Mouse (Mus musculus): ENCODE measurements around the gene Snhg11. TPM values are rescaled to one million over a fixed set of nuclear protein-coding genes. Genes with fewer than 3 reads are reported as not detected.
A peak's percentile ranks its signal among the peaks of the same experiment; 100 is the strongest.

The Snhg11 gene
- polyA plus RNA-seq, 1 experiment from 2014 or later, result 732 TPM

GRCm38 (mm10) chr2:158410022-158411014 is 34.9 kb downstream of the Snhg11 start:
- 3% methylated on average over 45 of the region's 67 CpGs for WGBS

GRCm38 (mm10) chr2:158413240-158413639 is 37.8 kb downstream of the Snhg11 start:
- WGBS, result 89% methylated on average over 2 of the region's 2 CpGs
- Histone ChIP-seq H3K27ac (ENCODE audit: low read length) (no peak overlapping the region), H3K4me3 (ENCODE audit: low read depth, low read length) (no peak overlapping the region), H3K36me3 (ENCODE audit: control insufficient read depth, insufficient read depth, low read length) (no peaks in the 10 kb centered on the region), H3K4me2 (ENCODE audit: low read length) (no peak overlapping the region), H3K4me1 (ENCODE audit: control insufficient read depth, insufficient read depth, low read length) (peaks cover 31% of the 10 kb centered on the region), H3K9me3 (replicated peaks; ENCODE audit: control insufficient read depth, low read length, poor library complexity, severe bottlenecking) (no peaks in the 10 kb centered on the region), H3K9ac (ENCODE audit: low read depth, low read length) (no peak overlapping the region), H3K27me3 (ENCODE audit: control insufficient read depth, insufficient read depth, low read depth, low read length) (no peaks in the 10 kb centered on the region)
- no peak for ATAC-seq

More at GRCm38 (mm10) chr2:158410022-158411014, 34.9 kb downstream of the Snhg11 start:
- H3K9me3 ChIP-seq (replicated peaks; ENCODE audit: control insufficient read depth, low read length, poor library complexity, severe bottlenecking), result no peaks in the 10 kb centered on the region
- peaks cover 31% of the 10 kb centered on the region for H3K4me1 ChIP-seq (ENCODE audit: control insufficient read depth, insufficient read depth, low read length)
- peak overlapping the region; percentile 67 for H3K4me3 ChIP-seq (ENCODE audit: low read depth, low read length)
- no peaks in the 10 kb centered on the region for H3K27me3 ChIP-seq (ENCODE audit: control insufficient read depth, insufficient read depth, low read depth, low read length)
- H3K36me3 ChIP-seq (ENCODE audit: control insufficient read depth, insufficient read depth, low read length), result no peaks in the 10 kb centered on the region
- H3K27ac ChIP-seq (ENCODE audit: low read length), result peak overlapping the region; percentile 92
- peak; percentile 66 for ATAC-seq
- H3K4me2 ChIP-seq (ENCODE audit: low read length), result peak overlapping the region; percentile 93
- peak overlapping the region; percentile 90 for H3K9ac ChIP-seq (ENCODE audit: low read depth, low read length)

GRCm38 (mm10) chr2:158415826-158416225 is 40.4 kb downstream of the Snhg11 start:
- peaks cover 22% of the 10 kb centered on the region for H3K4me1 ChIP-seq (ENCODE audit: control insufficient read depth, insufficient read depth, low read length)
- H3K36me3 ChIP-seq (ENCODE audit: control insufficient read depth, insufficient read depth, low read length), result no peaks in the 10 kb centered on the region
- H3K4me2 ChIP-seq (ENCODE audit: low read length), result no peak overlapping the region
- H3K9me3 ChIP-seq (replicated peaks; ENCODE audit: control insufficient read depth, low read length, poor library complexity, severe bottlenecking), result no peaks in the 10 kb centered on the region
- ATAC-seq, result no peak
- H3K9ac ChIP-seq (ENCODE audit: low read depth, low read length), result no peak overlapping the region
- H3K27ac ChIP-seq (ENCODE audit: low read length), result no peak overlapping the region
- no peak overlapping the region for H3K4me3 ChIP-seq (ENCODE audit: low read depth, low read length)
- H3K27me3 ChIP-seq (ENCODE audit: control insufficient read depth, insufficient read depth, low read depth, low read length), result no peaks in the 10 kb centered on the region
- WGBS, result 84% methylated on average over 1 of the region's 1 CpGs

- Histone ChIP-seq H3K27ac (ENCODE audit: low read length) (no peak overlapping the region), H3K36me3 (ENCODE audit: control insufficient read depth, insufficient read depth, low read length) (no peaks in the 10 kb centered on the region), H3K9me3 (replicated peaks; ENCODE audit: control insufficient read depth, low read length, poor library complexity, severe bottlenecking) (no peaks in the 10 kb centered on the region), H3K4me1 (ENCODE audit: control insufficient read depth, insufficient read depth, low read length) (no peaks in the 10 kb centered on the region; the same call in 1 of the 2 replicates), H3K4me3 (ENCODE audit: low read depth, low read length) (no peak overlapping the region), H3K9ac (ENCODE audit: low read depth, low read length) (no peak overlapping the region), H3K27me3 (ENCODE audit: control insufficient read depth, insufficient read depth, low read depth, low read length) (no peaks in the 10 kb centered on the region), H3K4me2 (ENCODE audit: low read length) (no peak overlapping the region)
- ATAC-seq, result no peak
- WGBS, result 94% methylated on average over 1 of the region's 1 CpGs
Observed at GRCm38 (mm10) chr2:158418663-158419062, 43.2 kb downstream of the Snhg11 start.

Other genes starting within 250 kb of the Snhg11 start
- gene Tgm2, start 229.2 kb upstream of the Snhg11 start, polyA plus RNA-seq (2015; fragmentation: Nextera tagmentation; extraction: Ambion mirVana), result 7.0 and 7.1 TPM in 2 replicates
- gene D630003M21Rik, start 146.4 kb upstream of the Snhg11 start, polyA plus RNA-seq (2015; fragmentation: Nextera tagmentation; extraction: Ambion mirVana), result 1.7 and 1.8 TPM in 2 replicates
- not detected in 2 replicates for gene Bpi, start 117.5 kb upstream of the Snhg11 start, polyA plus RNA-seq (2015; fragmentation: Nextera tagmentation; extraction: Ambion mirVana)
- 2.6 and 4.3 TPM in 2 replicates for gene Lbp, start 69.1 kb upstream of the Snhg11 start, polyA plus RNA-seq (2015; fragmentation: Nextera tagmentation; extraction: Ambion mirVana)
- gene Ralgapb, start 34.2 kb downstream of the Snhg11 start, polyA plus RNA-seq (2015; fragmentation: Nextera tagmentation; extraction: Ambion mirVana), result 19.9 and 25.2 TPM in 2 replicates
- not detected in 2 replicates for gene Adig, start 127.0 kb downstream of the Snhg11 start, polyA plus RNA-seq (2015; fragmentation: Nextera tagmentation; extraction: Ambion mirVana)
- 1.4 and 1.5 TPM in 2 replicates for gene Arhgap40, start 137.2 kb downstream of the Snhg11 start, polyA plus RNA-seq (2015; fragmentation: Nextera tagmentation; extraction: Ambion mirVana)
- gene Slc32a1, start 235.1 kb downstream of the Snhg11 start, polyA plus RNA-seq (2015; fragmentation: Nextera tagmentation; extraction: Ambion mirVana), result 8.2 and 8.6 TPM in 2 replicates
- gene Actr5, start 249.2 kb downstream of the Snhg11 start, polyA plus RNA-seq (2015; fragmentation: Nextera tagmentation; extraction: Ambion mirVana), result 8.9 and 9.5 TPM in 2 replicates

Data from midbrain, embryonic 16.5 days (tissue).